Mouse (Mus musculus) lung, embryonic 15.5 days (tissue): Measurements from ENCODE around the gene Ccdc173. TPM values are rescaled to one million over a fixed set of nuclear protein-coding genes. Genes with fewer than 3 reads are reported as not detected.
"Not testable (repeated sequence)": the region's sequence is repeated elsewhere in the genome, so short reads cannot be mapped to it uniquely, and the experiment has no call there.

Experiments
- ATAC-seq: fragments of 200-750 bp; cut with Nextera tagmentation; 2 replicates; pipeline ENCODE4 v1.8.0; 2017; ENCODE audit warnings: moderate number of reproducible peaks, borderline replicate concordance; ENCODE audit not compliant: low FRiP score, low TSS enrichment; ENCODE audit errors: extremely low read depth
- H3K27ac ChIP-seq: fragments of 300-500 bp; sonication (generic); 2 replicates; pipeline ENCODE4 v1.5.1; 2015; ENCODE audit warnings: moderate library complexity, mild to moderate bottlenecking, inconsistent platforms
- H3K27me3 ChIP-seq: fragments of 300-500 bp; sonication (generic); 2 replicates; pipeline ENCODE4 v1.6.1; 2015; ENCODE audit warnings: inconsistent platforms
- H3K36me3 ChIP-seq: fragments of 300-500 bp; sonication (generic); 2 replicates; pipeline ENCODE4 v1.6.1; 2015; ENCODE audit warnings: inconsistent platforms
- H3K4me1 ChIP-seq: fragments of 300-500 bp; sonication (generic); 2 replicates; pipeline ENCODE4 v1.6.1; 2015; ENCODE audit warnings: inconsistent platforms
- H3K4me2 ChIP-seq: fragments of 300-500 bp; sonication (generic); 2 replicates; pipeline ENCODE4 v1.6.1; 2015; ENCODE audit warnings: inconsistent platforms, mild to moderate bottlenecking, moderate library complexity
- H3K4me3 ChIP-seq: fragments of 300-500 bp; sonication (generic); 2 replicates; pipeline ENCODE4 v1.5.1; 2015; ENCODE audit warnings: mild to moderate bottlenecking, inconsistent platforms
- H3K9ac ChIP-seq: fragments of 300-500 bp; sonication (generic); 2 replicates; pipeline ENCODE4 v1.6.1; 2015; ENCODE audit warnings: inconsistent platforms
- H3K9me3 ChIP-seq: fragments of 300-500 bp; sonication (generic); 2 replicates; pipeline ENCODE4 v1.6.1; 2016; ENCODE audit warnings: inconsistent platforms
- WGBS: fragments of 180-500 bp; shearing (Covaris S2); methylation state at CpG from one replicate; pipeline ENCODE4 v1.1.7; 2015; 5-methylcytosine and 5-hydroxymethylcytosine counted together
- polyA plus RNA-seq: library from polyadenylated mRNA; unstranded; fragments of >200 nt; fragmentation: Nextera tagmentation; extraction: Ambion mirVana; gene quantifications from 2 replicates; pipeline ENCODE4 v1.2.1, GENCODE M21; 2015

Gene Ccdc173
- polyA plus RNA-seq, 1 experiment from 2014 or later, result 3.2 TPM

GRCm38 (mm10) chr2:69821711-69822110 lies 32.3 kb upstream of the Ccdc173 start, which contains the start of gene Klhl23:
Gene Klhl23 (plus strand): TSS chr2:69821944.
- peak within 1 kb of the TSS; percentile 95 for H3K27ac ChIP-seq
- H3K4me2 ChIP-seq, result peak within 1 kb of the TSS; percentile 80
- peaks cover 9% of the 10 kb centered on the region for H3K4me1 ChIP-seq
- H3K9me3 ChIP-seq, result no peaks in the 10 kb centered on the region
- H3K27me3 ChIP-seq, result no peaks in the 10 kb centered on the region
- peak; percentile 40; the same call in 1 of the 2 replicates for ATAC-seq
- peak within 1 kb of the TSS; percentile 88 for H3K4me3 ChIP-seq
- WGBS, result 6% methylated on average over 8 of the region's 8 CpGs
- H3K36me3 ChIP-seq, result no peaks in the 10 kb centered on the region
- peak within 1 kb of the TSS; percentile 91 for H3K9ac ChIP-seq

DNA sequence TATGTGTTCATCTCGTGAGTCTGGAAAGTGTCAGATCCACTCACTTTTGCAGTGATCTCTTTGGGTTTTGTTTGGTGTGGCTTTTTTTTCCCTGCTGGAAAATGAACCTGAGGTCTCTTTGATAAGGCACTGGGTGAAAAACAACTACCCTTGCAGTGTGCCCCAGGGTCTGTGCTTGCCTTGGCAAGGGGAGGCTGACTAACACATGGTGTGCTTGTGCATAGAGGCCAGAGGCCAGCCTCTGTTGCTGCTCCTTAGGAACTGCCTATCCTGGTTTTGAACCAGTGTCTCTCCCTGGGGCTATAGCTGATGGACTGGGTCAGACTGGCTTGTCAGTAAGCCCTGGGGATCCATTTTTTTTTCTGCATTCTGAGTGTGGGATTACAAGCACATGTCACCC lies 30.8 kb upstream of the Ccdc173 start:
- Histone ChIP-seq H3K4me1 (peaks cover 6% of the 10 kb centered on the region; the same call in 1 of the 2 replicates), H3K4me3 (no peak overlapping the region), H3K9me3 (no peaks in the 10 kb centered on the region), H3K36me3 (no peaks in the 10 kb centered on the region), H3K27ac (no peak overlapping the region), H3K4me2 (no peak overlapping the region), H3K9ac (no peak overlapping the region), H3K27me3 (no peaks in the 10 kb centered on the region)
- 47% methylated on average over 1 of the region's 1 CpGs for WGBS
- ATAC-seq, result no peak

DNA sequence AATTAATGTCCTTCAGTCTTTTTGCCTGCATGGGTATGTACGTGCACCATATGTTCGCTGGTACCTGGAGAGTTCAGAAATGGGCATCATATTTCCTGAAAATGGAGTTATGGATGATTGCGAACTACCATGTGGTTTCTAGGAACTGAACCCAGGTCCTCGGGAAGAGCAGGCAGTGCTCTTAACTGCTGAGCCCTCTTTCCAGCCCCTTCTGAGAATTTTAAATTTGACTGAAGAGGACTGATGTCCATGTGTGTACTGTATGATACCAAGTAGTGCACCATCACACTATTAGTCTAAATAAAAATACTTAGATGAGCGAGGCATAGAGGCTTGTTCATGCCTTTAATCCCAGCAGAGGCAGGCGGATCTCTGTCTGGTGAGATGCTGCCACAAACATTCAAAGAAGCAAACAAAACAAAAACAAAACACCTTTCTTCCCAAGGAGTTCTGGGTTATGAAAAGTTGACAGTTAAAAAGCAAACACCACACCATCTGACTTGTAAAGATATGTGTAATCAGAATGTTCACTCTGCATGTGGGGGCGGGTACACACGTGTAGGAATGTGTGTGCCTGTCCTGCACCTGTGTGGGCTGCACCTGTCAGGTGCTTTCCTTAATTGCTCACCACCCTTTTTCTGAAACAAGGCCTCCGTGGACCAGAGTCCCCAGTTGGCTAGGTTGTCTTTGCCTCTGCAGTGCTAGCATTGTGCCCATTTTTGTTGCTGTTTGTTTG lies 29.1 kb upstream of the Ccdc173 start:
- ATAC-seq, result no peak
- Histone ChIP-seq H3K4me3 (no peak overlapping the region), H3K27ac (no peak overlapping the region), H3K4me2 (no peak overlapping the region), H3K9ac (no peak overlapping the region), H3K27me3 (no peaks in the 10 kb centered on the region), H3K4me1 (peaks cover 3% of the 10 kb centered on the region; the same call in 1 of the 2 replicates), H3K36me3 (no peaks in the 10 kb centered on the region), H3K9me3 (no peaks in the 10 kb centered on the region)
- WGBS, result 73% methylated on average over 9 of the region's 9 CpGs

DNA sequence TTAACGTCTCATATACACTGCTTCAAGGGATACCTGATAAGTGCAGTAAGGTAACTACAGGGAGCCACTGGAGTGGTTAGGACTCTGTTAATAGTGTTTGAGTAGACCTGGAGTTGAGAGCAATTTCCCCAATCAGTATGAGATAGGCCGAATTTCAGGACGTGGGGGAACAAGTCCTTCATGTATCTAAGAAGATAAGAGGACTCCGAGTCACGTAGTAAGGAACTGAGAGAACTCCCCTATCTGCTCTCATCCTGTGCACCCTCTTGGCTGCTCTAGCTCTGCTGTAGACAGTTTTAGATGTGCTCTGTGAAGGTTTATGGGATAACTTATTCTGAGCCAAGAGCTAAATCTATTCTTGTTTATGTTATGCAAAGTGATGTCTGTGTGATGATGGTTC lies 27.2 kb upstream of the Ccdc173 start:
- Histone ChIP-seq H3K9me3 (no peaks in the 10 kb centered on the region), H3K4me1 (peaks cover 2% of the 10 kb centered on the region; the same call in 1 of the 2 replicates), H3K27me3 (no peaks in the 10 kb centered on the region), H3K4me3 (no peak overlapping the region), H3K4me2 (no peak overlapping the region), H3K27ac (peak overlapping the region; percentile 20; the same call in 1 of the 2 replicates), H3K36me3 (no peaks in the 10 kb centered on the region), H3K9ac (no peak overlapping the region)
- ATAC-seq, result peak; percentile 76; the same call in 1 of the 2 replicates
- WGBS, result 34% methylated on average over 5 of the region's 5 CpGs

DNA sequence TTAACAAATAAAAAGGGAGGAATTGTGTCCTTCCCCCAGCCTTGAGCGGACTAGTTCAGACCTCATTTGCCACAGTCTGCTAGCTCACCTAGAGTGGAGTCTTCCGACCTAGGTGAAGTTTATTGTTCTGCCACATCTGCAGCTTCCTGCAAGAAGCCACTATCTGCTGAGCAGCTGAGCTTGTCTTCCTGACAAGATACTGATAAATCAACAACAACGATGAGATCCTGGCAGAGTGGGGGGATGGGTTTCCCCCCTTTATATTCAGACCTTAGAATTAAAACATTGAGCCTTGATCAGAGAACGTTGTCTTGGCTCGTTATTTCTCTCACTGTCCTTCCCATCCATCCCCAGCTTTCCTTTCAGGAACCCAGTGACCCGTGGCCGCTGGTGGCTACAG lies 22.0 kb upstream of the Ccdc173 start:
- H3K36me3 ChIP-seq, H3K9ac ChIP-seq, H3K4me1 ChIP-seq, H3K27me3 ChIP-seq, H3K4me3 ChIP-seq, ATAC-seq, H3K4me2 ChIP-seq, H3K9me3 ChIP-seq, H3K27ac ChIP-seq: not testable (repeated sequence)
- WGBS, result 57% methylated on average over 7 of the region's 7 CpGs

GRCm38 (mm10) chr2:69810169-69810568 lies 20.8 kb upstream of the Ccdc173 start:
- H3K36me3 ChIP-seq, result no peaks in the 10 kb centered on the region
- no peaks in the 10 kb centered on the region for H3K9me3 ChIP-seq
- WGBS, result 59% methylated on average over 15 of the region's 15 CpGs
- H3K4me2 ChIP-seq, result no peak overlapping the region
- H3K9ac ChIP-seq, result no peak overlapping the region
- H3K27me3 ChIP-seq, result no peaks in the 10 kb centered on the region; the same call in 1 of the 2 replicates
- H3K4me3 ChIP-seq, result no peak overlapping the region
- no peak overlapping the region for H3K27ac ChIP-seq
- H3K4me1 ChIP-seq, result no peaks in the 10 kb centered on the region
- no peak for ATAC-seq

DNA sequence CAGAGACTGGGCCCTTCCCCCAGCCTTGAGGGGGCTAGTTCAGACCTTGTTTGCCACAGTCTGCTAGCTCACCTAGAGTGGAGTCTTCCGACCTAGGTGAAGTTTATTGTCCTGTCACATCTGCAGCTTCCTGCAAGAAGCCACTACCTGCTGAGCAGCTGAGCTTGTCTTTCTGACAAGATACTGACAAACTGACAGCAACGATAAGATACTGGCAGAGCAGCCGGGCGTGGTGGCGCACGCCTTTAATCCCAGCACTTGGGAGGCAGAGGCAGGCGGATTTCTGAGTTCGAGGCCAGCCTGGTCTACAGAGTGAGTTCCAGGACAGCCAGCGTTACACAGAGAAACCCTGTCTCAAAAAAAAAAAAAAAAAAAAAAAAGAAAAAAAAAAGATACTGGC lies 15.3 kb upstream of the Ccdc173 start:
- not testable (repeated sequence) for H3K4me1 ChIP-seq, H3K27me3 ChIP-seq, ATAC-seq, H3K36me3 ChIP-seq, H3K9ac ChIP-seq, H3K4me2 ChIP-seq, H3K27ac ChIP-seq, H3K9me3 ChIP-seq, H3K4me3 ChIP-seq
- WGBS, result 78% methylated on average over 9 of the region's 9 CpGs

DNA sequence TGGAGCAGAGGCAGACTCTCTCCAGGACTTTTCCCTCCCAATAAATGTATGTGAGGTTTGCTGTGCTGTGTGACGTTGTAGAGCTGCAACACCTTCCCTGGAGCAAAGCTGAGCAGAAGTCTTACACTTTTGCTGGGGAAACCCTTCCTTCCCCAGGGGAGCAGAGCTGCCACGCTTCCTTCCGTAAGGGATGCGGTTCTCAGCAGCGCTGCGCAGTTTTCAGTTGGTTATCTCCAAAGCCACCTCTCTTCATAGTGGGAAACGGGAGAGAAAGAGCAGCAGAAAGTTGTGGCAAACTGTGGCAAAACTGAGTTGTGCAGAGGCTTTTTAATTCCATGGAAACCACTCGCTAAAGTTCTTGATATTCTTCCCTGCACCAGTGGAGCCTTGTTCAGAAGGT lies 14.4 kb upstream of the Ccdc173 start:
- Histone ChIP-seq H3K36me3 (no peaks in the 10 kb centered on the region), H3K27ac (no peak overlapping the region), H3K4me2 (no peak overlapping the region), H3K27me3 (no peaks in the 10 kb centered on the region), H3K9me3 (no peaks in the 10 kb centered on the region), H3K9ac (no peak overlapping the region), H3K4me1 (no peaks in the 10 kb centered on the region), H3K4me3 (no peak overlapping the region)
- WGBS, result 61% methylated on average over 8 of the region's 8 CpGs
- ATAC-seq, result no peak

DNA sequence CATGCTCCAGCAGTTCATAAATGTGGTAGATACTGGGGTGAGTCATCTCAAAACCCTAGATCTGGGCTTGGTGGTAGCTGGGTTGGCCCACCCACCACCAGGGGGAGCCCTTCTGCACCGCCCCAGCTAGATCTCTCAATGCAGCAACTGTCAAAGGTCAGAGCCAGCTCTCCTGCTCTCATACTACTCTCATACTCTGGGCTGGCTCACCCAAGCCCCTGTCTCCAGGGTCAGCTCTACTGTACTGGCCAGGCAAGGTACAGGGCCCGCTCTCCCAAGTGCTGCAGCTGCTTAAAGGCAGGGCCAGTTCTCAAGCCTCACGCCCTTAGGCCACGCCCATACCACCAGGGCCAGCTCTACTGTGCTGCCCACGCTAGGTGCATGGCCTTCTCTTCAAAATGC lies 13.5 kb upstream of the Ccdc173 start:
- Histone ChIP-seq H3K9ac (no peak overlapping the region), H3K36me3 (no peaks in the 10 kb centered on the region), H3K4me2 (no peak overlapping the region), H3K27ac (no peak overlapping the region), H3K4me3 (no peak overlapping the region), H3K4me1 (no peaks in the 10 kb centered on the region), H3K27me3 (no peaks in the 10 kb centered on the region), H3K9me3 (no peaks in the 10 kb centered on the region)
- WGBS, result 42% methylated on average over 5 of the region's 5 CpGs
- peak; percentile 69 for ATAC-seq

DNA sequence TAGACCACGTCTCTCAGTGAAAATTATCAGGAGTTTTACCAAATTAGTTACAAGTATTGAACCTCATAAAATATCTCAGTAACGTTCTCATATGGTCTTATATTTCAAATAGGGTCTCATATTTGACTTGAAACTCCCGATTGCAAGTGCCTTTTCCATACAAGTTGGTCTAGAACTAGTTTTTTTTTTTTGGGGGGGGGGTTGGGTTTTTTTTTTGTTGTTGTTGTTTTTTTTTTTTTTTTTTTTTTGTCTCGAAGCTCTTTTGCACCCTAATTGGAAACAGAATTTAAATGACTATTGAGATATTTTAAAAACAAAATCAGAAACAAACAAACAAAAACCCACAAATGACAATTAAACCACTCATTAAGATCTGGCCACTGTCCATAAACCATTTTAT lies 1.3 kb upstream of the Ccdc173 start:
- ATAC-seq, result no peak
- H3K9ac ChIP-seq, result 0 out of 2 replicates have a peak overlapping the region, but pooled peaks have one; percentile 6
- peak overlapping the region; percentile 72; the same call in 1 of the 2 replicates for H3K4me3 ChIP-seq
- peaks cover 9% of the 10 kb centered on the region for H3K4me1 ChIP-seq
- H3K36me3 ChIP-seq, result peaks cover 19% of the 10 kb centered on the region
- no peaks in the 10 kb centered on the region for H3K27me3 ChIP-seq
- no peaks in the 10 kb centered on the region for H3K9me3 ChIP-seq
- 63% methylated on average over 4 of the region's 4 CpGs for WGBS
- peak overlapping the region; percentile 85 for H3K4me2 ChIP-seq
- H3K27ac ChIP-seq, result no peak overlapping the region

GRCm38 (mm10) chr2:69790285-69790684 lies 910 bp upstream of the Ccdc173 start:
- no peak overlapping the region for H3K27ac ChIP-seq
- peak; percentile 51; the same call in 1 of the 2 replicates for ATAC-seq
- 1% methylated on average over 10 of the region's 10 CpGs for WGBS
- peaks cover 9% of the 10 kb centered on the region for H3K4me1 ChIP-seq
- H3K9me3 ChIP-seq, result no peaks in the 10 kb centered on the region
- no peaks in the 10 kb centered on the region for H3K27me3 ChIP-seq
- H3K4me2 ChIP-seq, result peak overlapping the region; percentile 85
- peak overlapping the region; percentile 67; the same call in 1 of the 2 replicates for H3K9ac ChIP-seq
- H3K36me3 ChIP-seq, result peaks cover 15% of the 10 kb centered on the region
- H3K4me3 ChIP-seq, result peak overlapping the region; percentile 72

GRCm38 (mm10) chr2:69788974-69789373 lies 401 bp downstream of the Ccdc173 start:
- ATAC-seq, result peak; percentile 12; the same call in 1 of the 2 replicates
- peaks cover 10% of the 10 kb centered on the region for H3K36me3 ChIP-seq
- H3K9me3 ChIP-seq, result no peaks in the 10 kb centered on the region
- H3K4me2 ChIP-seq, result peak overlapping the region; percentile 85
- peak overlapping the region; percentile 51; the same call in 1 of the 2 replicates for H3K27ac ChIP-seq
- peaks cover 9% of the 10 kb centered on the region for H3K4me1 ChIP-seq
- 20% methylated on average over 9 of the region's 9 CpGs for WGBS
- no peaks in the 10 kb centered on the region for H3K27me3 ChIP-seq
- peak overlapping the region; percentile 72 for H3K4me3 ChIP-seq
- H3K9ac ChIP-seq, result peak overlapping the region; percentile 52
